Mouse (Mus musculus): ENCODE data around the gene Capza1.
"Not testable (repeated sequence)": the region's sequence is repeated elsewhere in the genome, so short reads cannot be mapped to it uniquely, and the experiment has no call there.

Gene Capza1

DNA sequence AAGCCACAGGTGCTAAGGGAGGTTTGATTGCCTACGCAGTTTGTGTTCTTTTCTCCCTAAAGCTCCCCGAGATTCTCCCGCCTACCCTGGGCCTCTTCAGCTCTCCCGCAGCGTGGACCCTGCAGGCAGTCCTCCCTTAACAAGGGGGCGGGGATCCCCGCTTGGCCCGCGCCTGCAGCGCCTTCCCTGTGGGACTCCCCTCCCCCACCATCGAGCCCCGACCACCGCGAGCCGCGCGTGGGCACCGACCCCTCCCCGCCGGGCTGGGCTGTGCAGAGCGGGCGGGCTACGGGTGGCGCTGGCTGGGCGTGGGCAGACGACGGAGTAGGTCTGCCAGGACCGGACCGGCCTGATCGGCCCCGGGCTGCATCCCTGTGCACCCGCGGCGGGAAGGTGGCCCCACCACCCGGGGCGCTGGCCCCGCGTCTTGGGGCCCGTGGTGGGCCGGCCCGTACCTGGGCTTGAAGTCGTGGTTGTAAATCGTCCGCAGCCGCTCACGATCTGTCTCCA lies 46.8 kb downstream of the Capza1 start:
- DNase-seq (ENCODE audit: low spot score in 2 of 2): peak; percentile 19 to 37

DNA sequence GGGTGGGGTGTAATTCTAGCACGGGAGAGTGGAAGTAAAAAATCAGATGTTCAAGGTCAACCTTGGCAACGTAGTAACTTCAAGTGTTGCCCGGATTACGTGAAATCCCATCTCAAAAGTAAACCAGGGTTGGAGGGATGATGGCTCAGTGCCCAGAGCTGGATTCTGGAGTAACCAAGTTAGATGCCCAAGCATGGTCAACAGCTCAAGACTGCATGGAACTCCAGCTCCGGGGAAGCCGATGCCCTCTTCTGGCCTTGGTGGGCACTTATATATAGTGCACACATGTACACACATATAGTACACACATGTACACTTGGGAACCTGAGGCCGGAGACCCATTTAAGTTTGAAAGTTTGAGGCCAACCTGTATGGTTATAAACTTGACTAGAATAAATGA lies 48.2 kb downstream of the Capza1 start:
- no peak for DNase-seq (ENCODE audit: low spot score in 2 of 2)

DNA sequence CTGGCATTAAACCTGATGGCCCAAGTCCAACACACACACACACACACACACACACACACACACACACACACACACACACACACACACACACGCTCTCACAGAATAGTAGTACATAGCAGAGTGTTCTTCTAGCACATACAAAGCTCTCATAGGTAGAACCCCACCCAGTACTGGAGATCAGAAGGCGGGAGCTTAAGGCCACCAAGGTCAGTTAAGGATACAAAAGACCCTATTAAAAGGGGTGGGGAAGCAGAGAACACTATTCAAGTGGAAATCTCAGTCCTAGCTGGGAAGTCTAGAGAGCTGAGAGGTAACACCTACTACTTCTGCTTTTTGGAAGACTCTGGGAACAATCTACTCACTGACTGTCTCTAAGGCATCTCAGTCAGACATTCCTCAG lies 49.0 kb downstream of the Capza1 start:
- DNase-seq (ENCODE audit: low spot score in 2 of 2): no peak

DNA sequence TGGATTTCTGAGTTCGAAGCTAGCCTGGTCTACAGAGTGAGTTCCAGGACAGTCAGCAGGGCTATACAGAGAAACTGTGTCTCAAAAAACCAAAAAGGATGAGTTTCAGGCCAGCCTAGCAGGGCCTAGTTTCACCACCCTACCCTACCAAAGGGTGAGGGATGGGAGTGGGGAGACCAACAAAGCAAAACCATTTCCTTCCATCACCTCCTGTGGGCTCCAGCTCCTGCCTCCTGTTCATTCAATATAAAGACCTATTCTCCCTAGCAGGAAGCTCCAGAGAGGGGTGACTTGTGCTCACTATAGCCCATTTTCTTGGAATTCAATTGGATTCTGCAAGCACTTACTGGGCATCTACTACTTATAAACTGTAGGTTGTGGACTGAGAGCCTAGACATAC lies 49.6 kb downstream of the Capza1 start:
- no peak for DNase-seq (ENCODE audit: low spot score in 2 of 2)

GRCm38 (mm10) chr3:104813227-104813626 lies 51.1 kb downstream of the Capza1 start:
- not testable (repeated sequence) for DNase-seq (ENCODE audit: low spot score in 2 of 2)

- DNase-seq (ENCODE audit: low spot score in 2 of 2): no peak
These were observed 52.1 kb downstream of the Capza1 start for GRCm38 (mm10) chr3:104812254-104812653.

DNA sequence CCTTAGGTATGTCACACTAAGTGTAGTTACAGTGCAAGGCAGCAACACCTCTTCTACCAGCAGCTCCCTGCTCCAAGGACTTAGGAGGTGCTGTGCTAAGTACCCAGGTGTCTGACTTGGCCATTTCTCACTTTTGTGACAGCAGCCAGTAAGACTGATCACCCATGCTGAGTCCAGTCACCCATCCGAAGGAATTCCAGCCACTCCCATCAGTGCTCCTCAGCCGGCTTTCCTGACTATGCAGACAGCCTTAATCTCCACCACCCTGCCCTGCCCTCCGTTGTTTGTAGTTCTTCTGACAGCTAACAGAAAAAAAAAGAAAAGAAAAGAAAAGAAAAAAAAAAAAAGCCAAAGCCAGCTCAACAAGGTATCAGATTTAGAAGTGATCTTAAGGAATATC lies 52.6 kb downstream of the Capza1 start:
- no peak for DNase-seq (ENCODE audit: low spot score in 2 of 2)

DNA sequence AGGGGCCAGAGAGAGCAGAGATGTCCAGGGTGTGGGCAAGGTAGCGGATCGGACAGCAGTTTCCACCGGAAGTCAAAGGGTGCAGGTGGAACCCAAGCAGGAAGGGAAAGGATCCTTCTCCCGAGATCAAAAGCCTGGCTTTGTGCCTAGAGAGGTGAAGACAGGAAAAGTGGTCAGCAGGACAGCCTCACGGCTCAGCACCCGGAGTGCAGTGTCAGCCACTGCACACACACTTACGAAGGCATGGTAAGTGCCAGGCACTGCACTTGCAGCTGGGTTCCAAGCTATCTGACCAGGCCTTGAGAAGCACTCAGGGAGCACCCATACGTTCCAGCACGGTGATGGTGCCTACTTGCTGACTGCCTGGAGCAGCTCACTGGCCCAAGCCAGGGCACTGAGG lies 58.8 kb downstream of the Capza1 start:
- DNase-seq (ENCODE audit: low spot score in 2 of 2): no peak

DNA sequence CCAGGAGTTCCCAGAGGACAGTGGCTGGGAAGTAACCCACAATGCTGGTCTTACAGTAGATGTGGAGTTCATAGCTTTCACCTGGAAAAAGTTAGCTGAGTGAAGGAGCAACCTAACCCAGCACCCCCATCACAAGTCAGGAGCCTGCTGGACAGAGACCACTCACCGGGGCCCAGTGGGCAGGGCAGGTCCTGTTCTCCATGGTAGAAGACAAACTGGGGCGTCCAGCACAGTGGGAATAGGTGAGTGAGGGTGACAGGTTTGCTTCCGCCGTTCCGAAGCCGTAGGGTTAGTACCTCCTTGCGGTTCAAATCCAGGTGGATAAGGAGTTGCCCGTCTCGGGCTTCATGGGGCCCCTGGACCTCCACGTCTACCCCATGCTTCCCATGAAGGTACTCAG lies 60.0 kb downstream of the Capza1 start:
- DNase-seq (ENCODE audit: low spot score in 2 of 2): no peak

GRCm38 (mm10) chr3:104801481-104801880 lies 62.8 kb downstream of the Capza1 start:
- DNase-seq (ENCODE audit: low spot score in 2 of 2): no peak

- no peak for DNase-seq (ENCODE audit: low spot score in 2 of 2)
These were observed 63.6 kb downstream of the Capza1 start for GRCm38 (mm10) chr3:104800681-104801080.

- no peak for DNase-seq (ENCODE audit: low spot score in 2 of 2)
These were observed 67.7 kb downstream of the Capza1 start for GRCm38 (mm10) chr3:104796430-104797082.

- DNase-seq (ENCODE audit: low spot score in 2 of 2): no peak
These were observed 68.5 kb downstream of the Capza1 start for GRCm38 (mm10) chr3:104795661-104796340.

GRCm38 (mm10) chr3:104794953-104795470 lies 69.3 kb downstream of the Capza1 start:
- DNase-seq (ENCODE audit: low spot score in 2 of 2): no peak

- peak; percentile 37 to 44 for DNase-seq (ENCODE audit: low spot score in 2 of 2)
These were observed 70.2 kb downstream of the Capza1 start for GRCm38 (mm10) chr3:104793871-104794828.

- DNase-seq (ENCODE audit: low spot score in 2 of 2): no peak
These were observed 71.7 kb downstream of the Capza1 start for GRCm38 (mm10) chr3:104792360-104793270.

DNA sequence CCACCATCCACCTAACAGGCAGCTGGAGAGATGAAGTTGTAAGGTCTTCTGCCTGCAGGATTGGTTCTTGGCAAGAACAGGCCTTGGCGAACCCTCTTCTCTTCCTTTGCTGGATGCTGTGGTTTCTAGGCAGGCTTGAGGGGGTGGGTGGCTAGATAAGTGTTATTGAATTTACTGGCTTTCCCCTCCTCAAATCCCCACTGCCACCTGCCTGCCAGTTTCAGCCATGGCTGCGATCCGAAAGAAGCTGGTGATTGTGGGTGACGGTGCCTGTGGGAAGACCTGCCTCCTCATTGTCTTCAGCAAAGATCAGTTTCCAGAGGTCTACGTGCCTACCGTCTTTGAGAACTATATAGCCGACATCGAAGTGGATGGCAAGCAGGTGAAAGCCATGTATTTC lies 72.6 kb downstream of the Capza1 start:
- no peak for DNase-seq (ENCODE audit: low spot score in 2 of 2)

GRCm38 (mm10) chr3:104791017-104791416 lies 73.3 kb downstream of the Capza1 start:
- no peak for DNase-seq (ENCODE audit: low spot score in 2 of 2)

- no peak for DNase-seq (ENCODE audit: low spot score in 2 of 2)
These were observed 73.8 kb downstream of the Capza1 start for GRCm38 (mm10) chr3:104790401-104790937.

GRCm38 (mm10) chr3:104789822-104790221 lies 74.5 kb downstream of the Capza1 start:
- no peak for DNase-seq (ENCODE audit: low spot score in 2 of 2)

GRCm38 (mm10) chr3:104789312-104789605 lies 75.0 kb downstream of the Capza1 start:
- no peak for DNase-seq (ENCODE audit: low spot score in 2 of 2)
